Mouse (Mus musculus) CD4-positive, CD25-positive, alpha-beta regulatory T cell, adult 4 months (primary cell): ENCODE results near the gene Sox9. TPM values are rescaled to one million over a fixed set of nuclear protein-coding genes. Genes with fewer than 3 reads are reported as not detected.

Source experiments
- ATAC-seq: one replicate; pipeline ENCODE4 v1.8.0; 2017
- polyA plus RNA-seq, 2 experiments: library from polyadenylated mRNA; unstranded; fragments of 100-300 nt; shearing (Covaris generic); gene quantifications; one replicate each; pipeline ENCODE4 v1.2.1; 2017

Gene Sox9
- polyA plus RNA-seq = not detected

- no peak for ATAC-seq
Observed at GRCm38 (mm10) chr11:112781994-112782356, at the start of gene Sox9. TSS of gene Sox9 (plus strand) at chr11:112782224.

- ATAC-seq = no peak
Observed at GRCm38 (mm10) chr11:112732401-112732800, 49.6 kb upstream of the Sox9 start.

- no peak for ATAC-seq
Observed at GRCm38 (mm10) chr11:112737071-112737470, 45.0 kb upstream of the Sox9 start.

GRCm38 (mm10) chr11:112739681-112740080 lies 42.3 kb upstream of the Sox9 start:
- ATAC-seq = no peak

- ATAC-seq = no peak
Observed at GRCm38 (mm10) chr11:112756516-112756915, 25.5 kb upstream of the Sox9 start.

DNA sequence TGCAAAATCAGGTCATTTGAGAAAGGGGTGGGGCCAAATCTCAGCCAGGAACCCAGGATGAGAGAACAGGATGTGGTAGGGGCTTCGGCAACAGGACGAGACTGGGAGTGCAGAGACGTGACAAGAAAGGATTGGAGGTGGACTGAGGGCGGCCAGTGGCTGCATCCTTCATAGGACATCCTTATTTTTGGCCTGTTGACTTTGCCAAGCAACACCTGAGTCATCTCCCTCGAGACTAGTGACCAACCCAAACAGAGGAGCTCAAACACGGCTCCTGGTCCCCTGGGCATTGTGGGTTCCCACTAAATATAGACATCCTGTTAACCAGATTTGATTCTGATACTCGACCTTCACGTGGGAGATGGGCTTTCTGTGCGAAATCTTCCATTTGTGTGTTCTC lies 24.0 kb upstream of the Sox9 start:
- no peak for ATAC-seq

GRCm38 (mm10) chr11:112766956-112767355 lies 15.1 kb upstream of the Sox9 start:
- no peak for ATAC-seq

- ATAC-seq = no peak
Observed at GRCm38 (mm10) chr11:112767531-112768041, 14.4 kb upstream of the Sox9 start.

GRCm38 (mm10) chr11:112772791-112773355 lies 9.2 kb upstream of the Sox9 start:
- no peak for ATAC-seq

DNA sequence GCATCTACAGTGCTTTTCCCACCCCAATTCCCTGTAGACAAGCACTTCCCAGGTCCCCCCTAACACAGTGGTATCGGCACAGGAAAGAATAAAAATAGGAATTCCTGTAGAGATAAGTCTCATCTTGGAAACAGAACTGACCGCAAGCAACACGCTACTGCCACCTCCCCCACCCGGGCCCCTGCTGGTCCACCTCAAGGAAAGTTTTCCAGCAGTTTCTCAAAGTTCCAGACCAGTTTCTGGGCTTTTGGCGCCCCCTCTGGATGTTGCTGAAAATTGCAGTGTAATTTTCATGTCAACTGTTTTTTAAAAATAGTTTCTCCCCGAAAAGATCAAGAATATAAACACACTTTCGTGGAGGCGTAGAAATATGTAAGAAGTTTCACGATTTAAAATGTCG lies 2.3 kb upstream of the Sox9 start:
- ATAC-seq = no peak

GRCm38 (mm10) chr11:112780394-112780920 lies 1.6 kb upstream of the Sox9 start:
- no peak for ATAC-seq

GRCm38 (mm10) chr11:112781035-112781911 lies 751 bp upstream of the Sox9 start:
- no peak for ATAC-seq

DNA sequence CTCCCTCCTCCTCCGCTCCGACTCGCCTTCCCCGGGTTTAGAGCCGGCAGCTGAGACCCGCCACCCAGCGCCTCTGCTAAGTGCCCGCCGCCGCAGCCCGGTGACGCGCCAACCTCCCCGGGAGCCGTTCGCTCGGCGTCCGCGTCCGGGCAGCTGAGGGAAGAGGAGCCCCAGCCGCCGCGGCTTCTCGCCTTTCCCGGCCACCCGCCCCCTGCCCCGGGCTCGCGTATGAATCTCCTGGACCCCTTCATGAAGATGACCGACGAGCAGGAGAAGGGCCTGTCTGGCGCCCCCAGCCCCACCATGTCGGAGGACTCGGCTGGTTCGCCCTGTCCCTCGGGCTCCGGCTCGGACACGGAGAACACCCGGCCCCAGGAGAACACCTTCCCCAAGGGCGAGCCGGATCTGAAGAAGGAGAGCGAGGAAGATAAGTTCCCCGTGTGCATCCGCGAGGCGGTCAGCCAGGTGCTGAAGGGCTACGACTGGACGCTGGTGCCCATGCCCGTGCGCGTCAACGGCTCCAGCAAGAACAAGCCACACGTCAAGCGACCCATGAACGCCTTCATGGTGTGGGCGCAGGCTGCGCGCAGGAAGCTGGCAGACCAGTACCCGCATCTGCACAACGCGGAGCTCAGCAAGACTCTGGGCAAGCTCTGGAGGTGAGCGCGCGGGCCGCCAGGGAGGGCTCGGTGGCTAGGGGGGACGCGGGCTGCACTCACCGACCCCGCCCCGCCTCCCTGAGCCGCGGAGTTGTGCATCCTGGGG lies 515 bp downstream of the Sox9 start:
- no peak for ATAC-seq

GRCm38 (mm10) chr11:112783401-112784346 lies 1.6 kb downstream of the Sox9 start:
- no peak for ATAC-seq

DNA sequence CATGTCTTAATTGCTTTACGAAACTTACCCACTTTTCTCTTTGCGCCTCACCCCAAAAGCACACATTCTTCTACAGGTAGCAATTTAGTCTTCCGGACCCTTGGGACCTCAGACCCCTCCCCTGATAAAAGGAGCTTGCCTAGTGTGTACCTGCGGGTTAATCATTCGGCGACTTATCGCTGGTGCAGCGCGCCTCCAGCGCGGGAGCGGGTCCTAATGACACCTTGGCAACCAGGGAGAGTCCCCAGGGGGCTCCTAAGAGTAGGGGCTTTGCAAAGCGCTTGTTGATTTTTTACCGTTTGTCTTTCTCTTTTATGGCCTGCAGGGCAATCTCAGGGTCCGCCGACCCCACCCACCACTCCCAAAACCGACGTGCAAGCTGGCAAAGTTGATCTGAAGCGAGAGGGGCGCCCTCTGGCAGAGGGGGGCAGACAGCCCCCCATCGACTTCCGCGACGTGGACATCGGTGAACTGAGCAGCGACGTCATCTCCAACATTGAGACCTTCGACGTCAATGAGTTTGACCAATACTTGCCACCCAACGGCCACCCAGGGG lies 2.4 kb downstream of the Sox9 start:
- ATAC-seq = no peak

DNA sequence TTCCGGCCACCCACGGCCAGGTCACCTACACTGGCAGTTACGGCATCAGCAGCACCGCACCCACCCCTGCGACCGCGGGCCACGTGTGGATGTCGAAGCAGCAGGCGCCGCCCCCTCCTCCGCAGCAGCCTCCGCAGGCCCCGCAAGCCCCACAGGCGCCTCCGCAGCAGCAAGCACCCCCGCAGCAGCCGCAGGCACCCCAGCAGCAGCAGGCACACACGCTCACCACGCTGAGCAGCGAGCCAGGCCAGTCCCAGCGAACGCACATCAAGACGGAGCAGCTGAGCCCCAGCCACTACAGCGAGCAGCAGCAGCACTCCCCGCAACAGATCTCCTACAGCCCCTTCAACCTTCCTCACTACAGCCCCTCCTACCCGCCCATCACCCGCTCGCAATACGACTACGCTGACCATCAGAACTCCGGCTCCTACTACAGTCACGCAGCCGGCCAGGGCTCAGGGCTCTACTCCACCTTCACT lies 2.9 kb downstream of the Sox9 start:
- ATAC-seq = no peak

GRCm38 (mm10) chr11:112785581-112785980 lies 3.6 kb downstream of the Sox9 start:
- no peak for ATAC-seq

- ATAC-seq = no peak
Observed at GRCm38 (mm10) chr11:112786427-112786826, 4.4 kb downstream of the Sox9 start.

GRCm38 (mm10) chr11:112788296-112788695 lies 6.3 kb downstream of the Sox9 start:
- ATAC-seq = no peak

- ATAC-seq = no peak
Observed at GRCm38 (mm10) chr11:112796379-112796778, 14.4 kb downstream of the Sox9 start.

DNA sequence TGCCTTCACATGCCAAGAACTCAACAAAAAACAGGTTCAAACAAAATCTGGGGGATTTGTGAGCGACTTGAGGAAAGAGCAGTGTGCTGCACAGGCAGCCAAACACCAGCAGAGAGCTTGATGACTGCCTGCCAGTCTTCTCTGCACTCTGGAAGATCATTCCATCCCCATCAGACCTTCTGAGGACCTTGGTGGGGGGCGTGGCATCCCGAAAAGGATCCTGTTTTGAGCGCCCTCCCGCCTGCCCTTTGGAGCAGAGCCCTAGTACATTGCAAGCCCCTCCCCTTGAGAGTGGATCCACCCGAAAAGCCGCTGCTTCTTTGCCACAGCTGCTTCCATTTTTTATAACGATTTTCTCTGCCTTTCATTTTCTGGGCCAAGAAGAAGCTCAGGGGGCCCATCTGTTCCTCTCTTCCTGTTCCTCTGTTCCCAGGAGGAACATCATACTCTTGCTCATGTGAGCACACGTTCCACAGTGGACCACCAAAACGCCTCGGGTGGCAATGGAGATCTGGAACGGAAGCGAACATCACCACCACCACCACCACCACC lies 16.9 kb downstream of the Sox9 start:
- no peak for ATAC-seq
